Comparison of ENCODE assay signal across 8 mouse cellular contexts in the genomic region with DNA sequence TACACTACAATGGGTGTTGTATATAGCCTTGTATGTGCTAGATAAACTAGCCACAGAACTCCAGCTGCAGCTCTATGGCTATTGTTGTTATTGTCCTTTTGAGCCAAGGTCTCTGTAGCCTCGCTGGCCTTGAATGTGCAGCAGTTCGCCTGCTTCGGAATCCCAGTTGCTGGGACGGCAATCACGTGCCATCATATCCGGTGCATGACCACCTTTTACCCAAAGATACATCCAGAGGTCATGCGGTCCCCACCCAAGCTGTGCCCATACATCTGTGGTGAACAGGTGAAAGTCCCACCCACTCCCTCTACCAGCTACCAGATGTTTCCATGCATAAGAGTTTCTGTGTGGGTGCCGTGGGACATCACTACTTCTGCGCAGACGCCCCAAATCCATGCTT. TPM values are rescaled to one million over a fixed set of nuclear protein-coding genes. Genes with fewer than 3 reads are reported as not detected.
DNase-seq lines count a peak whose midpoint lies in the region; ATAC-seq lines count a peak whose summit lies in the region.

No protein-coding gene starts in this region.

- no peak overlapping the region for H3K27ac ChIP-seq in neural tube, embryonic 13.5 days (replicated peaks)

- peak overlapping the region; percentile 87; the same call in 1 of the 2 replicates for H3K9ac ChIP-seq in neural tube, embryonic 13.5 days

- H3K36me3 ChIP-seq in neural tube, embryonic 13.5 days: peaks cover 6% of the 10 kb centered on the region

- no peak for ATAC-seq in neural tube, embryonic 13.5 days (ENCODE audit: low read depth)

- 35% methylated on average over 10 of the region's 10 CpGs for WGBS in neural tube, embryonic 13.5 days

- DNase-seq in cerebellum, adult 9-11 months: peak; percentile 73
- no peak for DNase-seq in cerebellum, postnatal 10 days
- DNase-seq in thymus, postnatal 14 days: peak; percentile 32
- no peak for DNase-seq in thymus, postnatal 10 days (ENCODE audit: low spot score in 2 of 2)
- peak; percentile 21 for DNase-seq in kidney, postnatal 14 days
- no peak for DNase-seq in gastrocnemius, postnatal 36 days
- no peak for DNase-seq in right cerebral cortex, postnatal 10 days (ENCODE audit: low spot score in 2 of 2)

- H3K9me3 ChIP-seq in neural tube, embryonic 13.5 days: no peaks in the 10 kb centered on the region

- peak overlapping the region; percentile 56 for H3K4me2 ChIP-seq in neural tube, embryonic 13.5 days

- H3K4me1 ChIP-seq in neural tube, embryonic 13.5 days (replicated peaks): peaks cover 37% of the 10 kb centered on the region

- peaks cover 47% of the 10 kb centered on the region for H3K27me3 ChIP-seq in neural tube, embryonic 13.5 days

- peak overlapping the region; percentile 82 for H3K4me3 ChIP-seq in neural tube, embryonic 13.5 days

- intact Hi-C loops in gastrocnemius, postnatal 36 days (cut with DNase I): loop anchor here (5.0 to 10.0 kb wide), 2 partner anchors 64 to 104 kb away; partner anchors contain the start of gene Alkbh7

RNA-seq across cellular contexts. Expression of gene Slc25a23, which starts 1.4 kb away (rescaled TPM):
- polyA plus RNA-seq in neural tube, embryonic 13.5 days (2015; fragmentation: Nextera tagmentation; extraction: Ambion mirVana): 29.5 and 33.3 TPM in 2 replicates
- total RNA-seq in gastrocnemius, postnatal 36 days (2021): 10 to 100 TPM; 34.1 to 48.5 TPM

RNA-seq across cellular contexts. Expression of gene Crb3, which starts 2.2 kb away (rescaled TPM):
- 0.92 and 1.1 TPM in 2 replicates for polyA plus RNA-seq in neural tube, embryonic 13.5 days (2015; fragmentation: Nextera tagmentation; extraction: Ambion mirVana)
- under 1 TPM; 0.51 to 0.57 TPM for total RNA-seq in gastrocnemius, postnatal 36 days (2021)

RNA-seq across cellular contexts. Expression of gene Dennd1c, which starts 17.2 kb away (rescaled TPM):
- 3.7 and 5.9 TPM in 2 replicates for polyA plus RNA-seq in neural tube, embryonic 13.5 days (2015; fragmentation: Nextera tagmentation; extraction: Ambion mirVana)
- under 1 TPM; 0.43 to 0.54 TPM for total RNA-seq in gastrocnemius, postnatal 36 days (2021)

RNA-seq across cellular contexts. Expression of gene Slc25a41, which starts 19.6 kb away (rescaled TPM):
- polyA plus RNA-seq in neural tube, embryonic 13.5 days (2015; fragmentation: Nextera tagmentation; extraction: Ambion mirVana): not detected in 2 replicates
- total RNA-seq in gastrocnemius, postnatal 36 days (2021): not detected

RNA-seq across cellular contexts. Expression of gene Tubb4a, which starts 26.5 kb away (rescaled TPM):
- 381 and 413 TPM in 2 replicates for polyA plus RNA-seq in neural tube, embryonic 13.5 days (2015; fragmentation: Nextera tagmentation; extraction: Ambion mirVana)
- total RNA-seq in gastrocnemius, postnatal 36 days (2021): 1 to 10 TPM; 1.3 to 1.4 TPM

Comparison
In these comparisons a context has a peak if more than half of its experiments do, and no peak if none do; other contexts are left out.
1. DNase-seq: peak in cerebellum, adult 9-11 months (single experiment), thymus, postnatal 14 days (single experiment) and kidney, postnatal 14 days (single experiment); none in cerebellum, postnatal 10 days (0 of 2), thymus, postnatal 10 days (0 of 2), gastrocnemius, postnatal 36 days (0 of 2) and right cerebral cortex, postnatal 10 days (0 of 2).